Mouse (Mus musculus): ENCODE results near the gene Hmga1b.

GRCm38 (mm10) chr11:120789810-120790209, 27.2 kb downstream of the Hmga1b start:
- TF ChIP-seq CTCF (IDR thresholded peaks at IDR 0.05) (peak; percentile 32), EP300 (IDR thresholded peaks at IDR 0.05) (no peak)
